ENCODE assay signal across 15 mouse cellular contexts in the genomic region with DNA sequence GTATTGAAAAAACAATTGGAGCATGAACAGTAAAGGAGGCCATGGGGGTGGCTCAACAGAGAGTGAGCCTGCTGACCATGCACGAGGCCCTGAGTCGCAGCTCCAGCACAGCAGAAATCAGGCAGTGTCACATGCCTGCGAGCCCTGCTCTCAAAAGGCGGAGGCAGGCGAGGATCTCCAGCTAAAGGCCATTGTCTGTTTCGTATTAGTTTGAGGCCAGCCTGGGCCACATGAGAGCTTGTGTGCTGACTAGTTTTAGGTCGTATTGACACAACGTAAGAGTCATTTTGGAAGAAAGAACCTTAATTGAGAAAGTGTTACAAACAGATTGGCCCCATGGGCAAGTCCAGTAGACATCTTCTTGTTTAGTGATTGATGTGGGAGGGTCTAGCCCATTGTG. TPM values are rescaled to one million over a fixed set of nuclear protein-coding genes. Genes with fewer than 3 reads are reported as not detected.
A peak's percentile ranks its signal among the peaks of the same experiment; 100 is the strongest.
DNase-seq lines count a peak whose midpoint lies in the region; ATAC-seq lines count a peak whose summit lies in the region.
"Had no signal": no experiment of that assay in that cellular context is flagged by ENCODE, and none has a peak within 500 bp of the region (broad histone marks: within the 10 kb centered on the region; RNA-seq: fewer than 3 reads in every experiment).

No protein-coding gene starts in this region.

- peak overlapping the region; percentile 27 for H3K27ac ChIP-seq in forebrain, embryonic 10.5 days
- H3K27ac ChIP-seq in forebrain, embryonic 16.5 days (ENCODE audit: low read length), result no peak overlapping the region
- peak overlapping the region; percentile 92 for H3K27ac ChIP-seq in lung, embryonic 15.5 days
- H3K27ac ChIP-seq in embryonic facial prominence, embryonic 10.5 days (replicated peaks), result peak overlapping the region; percentile 26; the same call in 1 of the 2 replicates
- H3K27ac ChIP-seq in limb, embryonic 13.5 days, result peak overlapping the region; percentile 22; the same call in 1 of the 2 replicates
- H3K27ac ChIP-seq: liver, embryonic 13.5 days had no signal

- DNase-seq in forebrain, embryonic 10.5 days (ENCODE audit: extremely low spot score, low spot score), result no peak
- no peak for DNase-seq in lung, postnatal 10 days
- peak; percentile 32 for DNase-seq in embryonic facial prominence, embryonic 10.5 days (ENCODE audit: low spot score)
- DNase-seq in urinary bladder, postnatal 36 days (ENCODE audit: low spot score in 2 of 2), result no peak
- no peak for DNase-seq in frontal cortex, postnatal 10 days (ENCODE audit: low spot score in 2 of 2)
- DNase-seq: cerebellum, adult 18-20 months; kidney, adult 9 months; liver, embryonic 13.5 days; thymus, postnatal 36 days had no signal

- no peak overlapping the region for H3K4me3 ChIP-seq in forebrain, embryonic 10.5 days
- no peak overlapping the region for H3K4me3 ChIP-seq in forebrain, embryonic 16.5 days (replicated peaks; ENCODE audit: low read length)
- no peak overlapping the region for H3K4me3 ChIP-seq in lung, embryonic 15.5 days
- no peak overlapping the region for H3K4me3 ChIP-seq in embryonic facial prominence, embryonic 10.5 days
- no peak overlapping the region for H3K4me3 ChIP-seq in limb, embryonic 13.5 days
- H3K4me3 ChIP-seq: liver, embryonic 13.5 days; myocyte had no signal

- H3K9ac ChIP-seq in forebrain, embryonic 16.5 days (replicated peaks; ENCODE audit: low read depth, low read length), result no peak overlapping the region
- H3K9ac ChIP-seq in lung, embryonic 15.5 days, result no peak overlapping the region
- H3K9ac ChIP-seq in limb, embryonic 13.5 days, result no peak overlapping the region
- H3K9ac ChIP-seq: liver, embryonic 13.5 days had no signal

- ATAC-seq in forebrain, embryonic 16.5 days, result no peak
- ATAC-seq in lung, embryonic 15.5 days (ENCODE audit: borderline replicate concordance, extremely low read depth, low FRiP score, low TSS enrichment), result no peak
- no peak for ATAC-seq in limb, embryonic 13.5 days (ENCODE audit: low FRiP score, low read depth)
- ATAC-seq: forebrain, embryonic 14.5 days had no signal

- H3K9me3 ChIP-seq in forebrain, embryonic 10.5 days, result no peaks in the 10 kb centered on the region
- no peaks in the 10 kb centered on the region for H3K9me3 ChIP-seq in forebrain, embryonic 16.5 days (ENCODE audit: control insufficient read depth, low read length)
- H3K9me3 ChIP-seq in lung, embryonic 15.5 days, result no peaks in the 10 kb centered on the region
- no peaks in the 10 kb centered on the region for H3K9me3 ChIP-seq in embryonic facial prominence, embryonic 10.5 days
- no peaks in the 10 kb centered on the region for H3K9me3 ChIP-seq in limb, embryonic 13.5 days
- H3K9me3 ChIP-seq: liver, embryonic 13.5 days had no signal

- peaks cover 54% of the 10 kb centered on the region for H3K4me1 ChIP-seq in forebrain, embryonic 10.5 days
- peaks cover 22% of the 10 kb centered on the region for H3K4me1 ChIP-seq in forebrain, embryonic 16.5 days (replicated peaks; ENCODE audit: control insufficient read depth, insufficient read depth, low read length)
- peaks cover 32% of the 10 kb centered on the region for H3K4me1 ChIP-seq in lung, embryonic 15.5 days
- peaks cover 47% of the 10 kb centered on the region for H3K4me1 ChIP-seq in embryonic facial prominence, embryonic 10.5 days
- peaks cover 48% of the 10 kb centered on the region for H3K4me1 ChIP-seq in limb, embryonic 13.5 days
- H3K4me1 ChIP-seq: liver, embryonic 13.5 days had no signal

- WGBS in forebrain, embryonic 10.5 days, result 51% methylated on average over 8 of the region's 8 CpGs
- 60% methylated on average over 8 of the region's 8 CpGs for WGBS in forebrain, embryonic 16.5 days
- WGBS in lung, embryonic 15.5 days, result 58% methylated on average over 8 of the region's 8 CpGs
- WGBS in embryonic facial prominence, embryonic 10.5 days, result 51% methylated on average over 8 of the region's 8 CpGs
- 37% methylated on average over 8 of the region's 8 CpGs for WGBS in limb, embryonic 13.5 days

- peaks cover 59% of the 10 kb centered on the region for H3K36me3 ChIP-seq in forebrain, embryonic 10.5 days (replicated peaks)
- H3K36me3 ChIP-seq in forebrain, embryonic 16.5 days (ENCODE audit: control insufficient read depth, insufficient read depth), result no peaks in the 10 kb centered on the region
- H3K36me3 ChIP-seq in lung, embryonic 15.5 days, result no peaks in the 10 kb centered on the region
- H3K36me3 ChIP-seq in embryonic facial prominence, embryonic 10.5 days (replicated peaks), result peaks cover 46% of the 10 kb centered on the region
- H3K36me3 ChIP-seq in limb, embryonic 13.5 days, result peaks cover 32% of the 10 kb centered on the region
- H3K36me3 ChIP-seq: liver, embryonic 13.5 days had no signal

- H3K27me3 ChIP-seq in forebrain, embryonic 10.5 days (ENCODE audit: poor library complexity, severe bottlenecking), result no peaks in the 10 kb centered on the region
- no peaks in the 10 kb centered on the region for H3K27me3 ChIP-seq in forebrain, embryonic 16.5 days (replicated peaks; ENCODE audit: control insufficient read depth, insufficient read depth, low read length)
- no peaks in the 10 kb centered on the region for H3K27me3 ChIP-seq in lung, embryonic 15.5 days
- H3K27me3 ChIP-seq in embryonic facial prominence, embryonic 10.5 days (replicated peaks; ENCODE audit: low read depth, poor library complexity, severe bottlenecking), result no peaks in the 10 kb centered on the region
- H3K27me3 ChIP-seq in limb, embryonic 13.5 days, result no peaks in the 10 kb centered on the region
- H3K27me3 ChIP-seq: liver, embryonic 13.5 days had no signal

- H3K4me2 ChIP-seq in forebrain, embryonic 16.5 days (ENCODE audit: low read length), result no peak overlapping the region
- no peak overlapping the region for H3K4me2 ChIP-seq in lung, embryonic 15.5 days
- H3K4me2 ChIP-seq in limb, embryonic 13.5 days (replicated peaks), result peak overlapping the region; percentile 53; the same call in 1 of the 2 replicates
- H3K4me2 ChIP-seq: heart, embryonic 11.5 days; liver, embryonic 13.5 days had no signal

RNA-seq across cellular contexts. Expression of gene Gli2, which starts 17.5 kb away (rescaled TPM):
- 12.9 and 13.0 TPM in 2 replicates for polyA plus RNA-seq in forebrain, embryonic 10.5 days (2016; fragmentation: Nextera tagmentation; extraction: Ambion mirVana)
- polyA plus RNA-seq in forebrain, embryonic 16.5 days (2015; fragmentation: Nextera tagmentation; extraction: Ambion mirVana), result 4.0 and 4.3 TPM in 2 replicates
- 7.5 and 8.6 TPM in 2 replicates for polyA plus RNA-seq in lung, embryonic 15.5 days (2015; fragmentation: Nextera tagmentation; extraction: Ambion mirVana)
- polyA plus RNA-seq in embryonic facial prominence, embryonic 10.5 days (2016; fragmentation: Nextera tagmentation; extraction: Ambion mirVana), result 14.1 and 15.0 TPM in 2 replicates
- polyA plus RNA-seq in limb, embryonic 13.5 days (2015; fragmentation: Nextera tagmentation; extraction: Ambion mirVana), result 17.7 and 18.2 TPM in 2 replicates
